Mouse (Mus musculus): ENCODE results near the gene Chd3. TPM values are rescaled to one million over a fixed set of nuclear protein-coding genes. Genes with fewer than 3 reads are reported as not detected.

Gene Chd3
- total RNA-seq (2021): 105 and 111 TPM in 2 replicates
- long read RNA-seq, partial matches to known transcripts: 24 of 40 reads
- long read RNA-seq, other reads (novel, unspliced or antisense): 12 of 40 reads

DNA sequence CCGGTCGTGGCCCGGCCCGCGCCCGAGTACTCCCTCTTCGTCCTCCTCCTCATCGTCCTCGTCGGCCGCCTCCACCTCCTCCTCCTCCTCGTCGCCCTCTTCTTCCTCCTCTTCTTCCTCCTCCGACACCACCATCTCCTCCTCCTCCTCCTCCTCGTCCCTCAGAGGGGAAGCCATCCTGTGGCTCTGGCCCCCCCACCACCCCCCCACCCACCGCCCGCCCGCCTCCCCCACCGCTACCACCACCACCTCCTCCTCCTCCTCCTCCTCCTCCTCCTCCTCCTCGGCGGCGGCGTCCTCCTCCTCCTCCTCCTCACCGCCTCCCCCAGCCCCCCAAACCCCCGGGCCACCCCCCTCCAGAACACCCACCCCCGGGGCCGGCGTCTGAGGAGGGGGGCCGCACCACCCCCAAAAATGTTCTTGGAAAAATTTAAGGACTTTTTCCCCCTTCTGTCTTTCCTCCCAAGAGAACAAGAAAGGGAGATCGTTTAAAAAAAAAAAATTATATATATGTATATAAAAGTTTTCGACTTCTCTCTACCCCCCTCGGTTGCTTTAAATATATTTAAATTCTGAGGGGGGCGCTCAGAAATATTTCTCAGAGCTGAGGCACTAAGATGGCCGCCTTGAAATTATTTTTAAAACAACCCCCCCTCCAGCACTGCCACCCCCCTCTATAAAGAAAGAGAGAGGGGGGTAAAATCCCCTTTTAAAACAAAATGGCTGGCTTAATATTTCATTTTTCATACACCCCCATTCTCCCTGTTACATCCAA lies at the start of gene Chd3:
Gene Chd3 (minus strand): TSS at position 192 of the 775 bp plus-strand sequence.
- no peak for DNase-seq

DNA sequence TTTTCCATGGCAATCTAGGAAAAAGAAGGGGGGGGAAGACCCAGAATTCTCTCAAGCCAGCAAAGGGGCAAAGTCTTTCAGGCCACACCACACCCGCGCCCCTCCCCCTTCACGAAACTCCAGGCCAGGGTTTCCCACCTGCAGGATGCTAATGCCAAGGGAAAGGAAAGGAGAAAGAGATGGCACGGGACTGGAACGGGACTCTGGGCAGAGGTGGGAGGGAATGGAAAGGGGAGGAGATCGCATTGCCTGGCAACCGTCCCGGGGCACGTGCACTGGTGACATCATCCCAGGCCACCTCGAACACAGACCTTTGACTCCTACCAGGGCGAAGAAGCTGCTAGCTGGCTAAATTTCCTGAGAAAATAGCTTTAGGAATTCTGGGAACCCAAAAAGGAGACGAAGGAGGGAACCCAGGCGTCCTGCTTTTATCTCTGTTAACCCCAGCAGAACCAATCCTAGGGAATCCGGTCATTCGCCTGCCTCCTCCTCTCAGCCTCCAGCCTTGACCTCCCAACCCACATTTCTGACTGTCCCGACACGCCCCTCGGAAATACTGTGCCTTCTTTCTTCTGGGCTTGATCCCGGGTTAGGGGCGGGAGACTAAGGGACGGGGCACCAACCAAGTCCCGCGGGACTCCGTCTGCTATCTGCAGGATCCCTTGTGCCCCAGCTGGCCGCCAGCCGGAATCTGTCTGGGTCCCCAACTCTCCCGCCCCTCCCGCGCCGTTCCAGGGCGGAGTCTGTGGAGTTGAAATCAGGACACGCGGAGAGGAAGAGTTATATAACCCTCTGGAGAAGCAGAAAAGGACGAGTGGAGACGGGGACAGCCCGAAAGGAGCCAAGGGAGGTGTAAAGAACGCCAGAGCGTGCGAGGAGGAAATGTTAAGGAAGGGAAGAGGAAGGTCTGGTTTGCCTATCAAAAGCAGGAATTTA lies 48.5 kb upstream of the Chd3 start:
- peak; percentile 97 for DNase-seq

DNA sequence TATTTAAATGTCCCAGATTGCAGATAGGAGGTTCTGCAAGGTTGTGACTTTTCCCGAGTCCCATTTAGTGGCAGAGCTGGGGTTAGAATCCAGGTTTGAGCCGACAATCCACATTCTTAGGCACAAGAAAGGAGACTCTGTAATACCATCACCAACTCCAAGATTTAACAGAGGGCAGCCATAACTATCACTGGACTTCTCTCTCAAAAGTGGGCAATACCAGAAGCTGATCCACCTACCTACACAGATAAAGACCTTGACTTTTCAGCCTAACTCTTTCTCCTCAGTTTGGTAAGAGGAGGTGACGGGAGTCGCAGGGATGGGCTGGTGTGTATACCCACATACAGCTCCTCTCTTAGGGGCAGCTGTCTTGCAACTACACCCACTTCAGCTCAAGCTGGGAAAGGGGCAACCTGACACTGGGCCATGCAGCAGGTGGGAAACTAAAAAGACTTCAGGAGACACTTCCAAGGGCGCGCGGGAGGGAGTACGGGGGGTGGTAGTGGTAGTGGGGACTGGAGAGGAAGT lies 47.8 kb upstream of the Chd3 start:
- no peak for DNase-seq

DNA sequence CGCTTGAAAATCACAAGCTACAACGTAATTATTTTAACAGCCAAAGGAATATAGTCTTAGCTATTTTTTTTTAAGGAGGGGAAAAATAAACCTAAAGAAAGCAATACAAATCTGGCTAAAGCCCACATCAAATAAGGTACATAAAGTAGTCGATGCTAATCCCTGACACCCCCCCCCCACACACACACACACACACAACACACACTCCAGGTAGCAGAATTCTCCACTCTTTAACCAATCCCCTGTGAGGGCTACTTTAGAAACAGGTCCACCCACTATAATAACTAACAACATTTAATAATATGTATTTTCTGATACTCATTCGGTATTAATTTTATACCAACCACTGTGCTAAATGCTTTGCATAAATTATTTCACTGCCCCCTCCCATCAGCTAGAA lies 47.3 kb upstream of the Chd3 start:
- DNase-seq: no peak

DNA sequence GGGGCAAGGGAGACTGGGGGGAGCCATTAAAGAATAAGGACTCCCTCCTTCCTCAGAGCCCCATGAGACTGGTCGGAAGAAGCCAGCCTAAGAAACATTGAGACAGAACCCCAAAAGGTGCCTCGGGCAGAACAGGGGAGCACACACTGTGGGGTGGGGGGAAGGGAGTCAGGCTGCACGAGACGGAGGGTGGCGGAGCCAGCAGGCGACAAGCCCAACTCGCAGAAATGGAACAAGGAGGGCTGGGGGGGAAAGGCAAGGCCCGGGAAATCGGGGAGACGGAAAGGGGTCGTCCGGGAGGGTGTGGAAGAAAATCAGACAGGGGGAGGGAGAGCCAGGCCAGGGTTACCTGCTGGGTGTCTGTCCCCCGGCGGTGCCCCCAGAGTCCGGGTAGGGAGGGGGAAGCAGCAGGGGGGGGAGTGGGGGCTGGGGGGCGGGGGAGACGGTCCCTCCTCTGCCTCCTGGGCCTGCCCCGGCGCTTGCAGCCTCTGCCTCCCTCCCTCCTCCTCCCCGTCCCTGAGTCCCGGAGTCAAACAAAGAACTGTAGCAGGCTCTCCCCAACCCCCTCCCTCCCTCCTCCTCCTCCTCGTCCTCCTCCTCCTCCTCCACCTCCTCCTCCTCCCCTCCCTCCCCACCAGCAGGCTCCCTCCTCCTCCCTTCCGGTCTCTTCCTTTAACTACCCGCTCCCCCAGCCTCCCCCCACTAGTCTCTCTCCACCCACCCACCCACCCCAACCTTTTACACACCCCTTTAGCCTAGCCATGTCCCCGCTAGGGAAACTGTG lies 46.7 kb upstream of the Chd3 start:
- DNase-seq: peak; percentile 59

DNA sequence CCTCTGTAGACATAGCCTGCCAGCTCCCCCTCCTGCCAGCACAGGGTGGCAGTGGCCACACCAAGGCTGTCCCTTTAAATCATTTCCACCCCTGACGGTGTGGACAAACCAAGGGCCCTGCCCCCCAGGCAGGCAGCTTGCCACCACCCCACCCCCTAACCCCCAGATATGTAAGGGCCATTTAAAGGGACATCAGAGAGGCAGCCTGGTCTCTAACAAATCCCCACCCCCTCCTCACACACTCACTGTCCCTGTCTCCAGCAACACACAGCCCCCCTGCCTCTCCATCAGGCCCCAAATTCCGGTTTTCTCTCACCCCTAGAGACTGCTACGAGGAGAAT lies 46.1 kb upstream of the Chd3 start:
- DNase-seq: peak; percentile 66

DNA sequence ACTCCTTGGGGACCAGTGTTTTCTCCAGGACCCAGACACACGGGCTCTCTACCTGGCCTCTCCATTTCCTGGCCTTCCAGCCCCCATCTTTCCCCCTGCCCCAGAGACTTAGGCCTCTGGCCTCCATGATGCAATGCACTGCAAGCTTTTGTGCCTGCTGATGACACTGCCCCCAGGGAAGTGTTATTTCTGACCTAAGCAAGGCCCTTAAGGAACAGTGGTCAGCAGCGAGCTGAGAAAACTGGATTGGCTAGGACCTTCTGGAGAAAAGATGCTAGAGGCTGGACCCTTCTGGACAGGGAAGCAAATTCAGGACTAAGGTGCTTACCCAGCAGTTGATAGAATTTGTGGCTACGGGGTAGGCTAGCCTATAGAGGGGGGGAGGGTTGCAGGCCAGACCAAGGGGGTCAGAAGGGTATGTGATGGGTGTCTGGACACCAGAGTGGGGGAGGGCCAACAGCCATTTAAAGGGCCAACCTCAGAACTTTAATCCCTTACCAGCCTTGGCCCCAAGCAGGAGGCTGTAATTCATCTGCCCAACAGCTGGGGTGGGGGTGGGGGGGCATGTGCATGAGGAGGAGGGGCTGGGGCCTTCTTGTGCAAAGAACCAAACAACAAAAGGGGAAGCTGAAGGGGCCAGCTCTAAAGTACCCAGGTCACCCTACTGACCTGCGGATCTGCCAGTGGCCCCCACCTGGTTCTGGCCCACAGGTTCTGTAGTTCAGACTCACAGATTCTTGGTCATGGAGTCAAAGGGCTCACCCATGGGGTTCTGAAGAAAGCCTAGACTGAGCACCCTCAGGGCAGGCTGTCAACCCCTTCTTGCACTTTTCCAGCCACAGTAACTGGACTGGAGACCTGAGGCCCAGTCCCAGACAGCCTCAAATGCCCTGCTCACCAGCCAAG lies 45.5 kb upstream of the Chd3 start:
- DNase-seq: no peak

DNA sequence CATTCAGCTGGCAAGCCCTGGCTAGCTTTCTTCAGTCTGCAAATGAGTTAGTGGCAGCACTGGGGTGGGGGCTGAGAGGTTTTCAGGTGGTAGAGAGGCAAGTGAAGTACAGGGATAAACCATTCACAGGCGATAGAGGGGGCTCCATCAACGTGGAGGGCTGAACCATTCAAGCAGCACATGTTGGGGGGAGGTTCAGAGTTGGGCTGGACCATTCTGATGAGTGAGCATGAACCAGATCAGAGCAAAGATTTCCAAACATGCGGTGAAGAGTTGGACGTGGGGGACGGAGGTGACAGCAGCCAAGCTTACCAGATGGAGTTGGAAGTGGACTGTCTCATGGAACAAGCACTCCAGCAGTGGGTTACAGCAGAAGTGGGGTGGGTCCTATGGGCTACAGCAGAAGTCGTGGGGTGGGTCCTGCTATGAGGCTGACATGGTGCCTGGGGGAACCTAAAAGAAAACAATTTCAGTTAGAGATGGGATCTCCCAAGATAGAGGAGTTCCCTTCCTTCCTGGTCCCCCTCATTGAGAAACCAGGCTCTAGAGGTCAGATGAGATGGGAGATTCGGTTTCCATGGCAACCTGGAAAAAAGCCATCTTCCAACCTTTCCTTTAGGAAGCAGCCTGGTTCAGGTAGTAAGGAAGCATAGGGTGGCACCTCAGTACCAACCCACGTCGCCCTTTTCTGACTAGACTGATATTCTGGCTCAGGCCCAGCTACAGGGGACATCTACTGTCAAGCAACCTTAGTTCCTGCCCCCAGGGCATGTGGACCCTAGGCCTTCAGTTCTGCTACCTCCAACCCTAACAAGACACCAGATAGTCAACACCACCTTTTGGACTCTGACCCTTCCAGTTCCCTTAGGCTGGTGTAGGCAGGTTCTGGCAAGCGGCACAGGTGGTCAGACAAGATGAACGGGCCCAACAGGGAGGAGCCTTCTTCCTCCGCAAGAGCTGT lies 44.3 kb upstream of the Chd3 start, which contains the start of gene Kdm6b:
Gene Kdm6b (minus strand): TSS at position 455 of the 961 bp plus-strand sequence.
- DNase-seq: no peak

DNA sequence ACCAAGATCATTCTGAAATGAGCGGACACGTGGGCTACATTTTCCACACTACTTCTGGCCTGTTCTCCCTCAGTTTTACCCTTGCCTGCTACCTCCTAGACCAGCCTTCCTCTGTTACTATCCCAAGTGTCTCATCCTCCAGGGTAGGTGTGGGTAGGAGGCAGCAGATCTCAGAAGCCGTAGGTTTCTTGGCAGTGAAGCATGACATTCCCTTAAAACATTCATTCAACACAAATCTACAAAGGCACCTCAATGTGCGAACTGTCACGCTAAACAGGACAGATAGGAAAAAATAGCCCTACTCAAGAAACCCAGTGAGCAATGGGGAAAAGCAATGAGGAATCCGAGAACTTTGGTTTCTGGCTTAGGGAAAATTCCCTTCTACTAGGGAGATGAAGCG lies 43.3 kb upstream of the Chd3 start:
- no peak for DNase-seq

DNA sequence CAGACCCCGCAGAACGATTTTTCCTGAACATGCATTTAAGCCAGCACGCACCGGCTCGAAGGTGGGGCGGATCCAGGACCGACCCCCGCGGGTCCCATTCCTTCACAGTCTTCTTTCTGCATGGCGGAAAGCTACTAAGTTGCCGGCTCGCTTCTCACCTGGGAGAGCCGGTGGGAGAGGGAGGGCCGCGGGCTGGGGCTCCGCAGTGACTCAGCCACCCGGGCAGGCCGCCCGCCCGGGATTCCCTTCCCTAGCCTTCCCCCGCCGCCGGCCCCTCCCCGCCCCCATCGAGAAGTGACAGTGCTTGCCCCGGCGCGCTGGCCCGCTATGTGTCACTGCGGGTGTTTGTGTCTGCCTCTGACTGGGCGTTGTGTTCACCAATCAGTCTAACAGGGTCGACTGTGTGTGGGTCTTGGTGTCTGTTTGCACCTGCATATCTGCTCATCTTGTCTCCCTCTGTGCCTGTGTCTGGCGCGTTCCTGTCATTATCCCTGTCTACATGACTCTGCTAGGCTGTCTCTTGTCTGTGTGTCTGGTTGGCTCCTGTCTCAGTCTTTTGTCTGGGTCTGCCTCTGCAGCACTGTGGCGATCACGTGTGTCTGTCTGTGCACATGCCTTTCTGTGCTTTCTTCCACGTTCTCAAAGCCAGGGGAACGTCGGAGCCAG lies 42.5 kb upstream of the Chd3 start:
- peak; percentile 92 for DNase-seq

DNA sequence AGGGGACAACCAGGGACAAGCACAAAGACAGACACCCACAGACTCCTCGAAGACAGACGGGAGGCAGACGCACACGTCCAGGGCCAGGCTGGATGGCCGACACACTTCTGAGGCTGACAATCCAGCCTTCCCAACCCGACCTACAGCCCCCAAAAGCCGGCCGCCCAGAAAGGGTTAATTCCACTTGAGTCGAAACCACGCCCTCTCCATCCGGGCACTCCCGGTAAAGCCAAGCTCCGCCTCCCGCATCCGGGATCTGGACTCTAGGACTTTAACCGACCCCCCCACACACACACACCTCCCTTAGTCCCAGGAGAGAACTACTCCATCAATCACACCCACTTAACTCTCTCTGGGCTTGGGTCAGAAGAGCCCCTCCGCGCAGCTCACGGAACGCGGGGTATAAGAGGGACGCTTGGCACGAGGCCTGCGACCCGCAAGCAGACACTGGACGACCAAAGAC lies 41.9 kb upstream of the Chd3 start:
- DNase-seq: peak; percentile 95

DNA sequence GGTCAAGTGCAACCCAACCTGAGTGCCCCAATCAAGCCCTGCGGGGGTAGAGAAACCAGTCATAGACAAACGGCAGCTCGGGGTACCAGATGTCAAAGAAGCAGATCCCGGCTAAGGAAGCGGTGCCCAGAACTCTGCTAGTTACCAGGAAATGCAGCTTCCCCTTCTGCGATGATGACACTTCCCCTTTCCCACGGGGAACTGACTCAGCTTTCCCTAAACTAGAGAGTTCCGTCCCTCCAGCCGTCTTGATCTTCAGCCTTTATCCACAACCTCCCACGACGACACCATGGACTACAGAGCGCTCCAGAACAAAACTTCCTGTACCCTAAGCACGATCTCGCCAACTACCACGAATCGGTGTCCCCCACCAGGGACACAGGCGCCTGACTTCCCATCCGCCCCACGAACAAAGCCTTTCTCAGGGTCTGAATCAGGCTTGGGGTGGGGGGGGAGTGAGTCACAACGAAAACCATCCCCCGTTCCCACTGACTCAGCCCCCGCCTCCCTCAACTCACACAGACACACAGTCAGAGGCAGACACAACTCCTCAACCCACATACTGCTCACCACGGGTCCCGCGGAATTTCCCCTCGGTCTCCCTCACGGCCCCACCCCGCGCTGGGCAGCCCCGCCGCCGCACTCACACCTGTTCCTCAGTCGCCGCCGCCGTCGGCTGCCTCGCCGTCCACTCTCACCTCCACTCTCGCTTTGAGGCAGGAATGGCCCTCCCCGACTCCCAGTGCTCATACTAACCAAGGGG lies 41.3 kb upstream of the Chd3 start:
- peak; percentile 72 for DNase-seq

DNA sequence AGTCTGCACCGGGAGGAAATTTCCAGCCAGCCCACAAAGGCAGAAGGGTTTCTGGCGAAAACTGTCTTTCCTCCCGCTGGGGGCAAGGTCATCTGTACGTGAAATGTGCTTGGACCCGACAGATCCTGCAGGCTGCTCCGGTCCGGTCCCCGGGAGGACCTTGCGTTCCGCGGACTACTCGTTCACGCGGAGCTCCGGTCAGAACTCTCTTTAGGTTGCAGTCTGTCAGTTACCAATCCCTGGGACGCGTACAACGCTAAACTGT lies 40.8 kb upstream of the Chd3 start:
- peak; percentile 47 for DNase-seq

DNA sequence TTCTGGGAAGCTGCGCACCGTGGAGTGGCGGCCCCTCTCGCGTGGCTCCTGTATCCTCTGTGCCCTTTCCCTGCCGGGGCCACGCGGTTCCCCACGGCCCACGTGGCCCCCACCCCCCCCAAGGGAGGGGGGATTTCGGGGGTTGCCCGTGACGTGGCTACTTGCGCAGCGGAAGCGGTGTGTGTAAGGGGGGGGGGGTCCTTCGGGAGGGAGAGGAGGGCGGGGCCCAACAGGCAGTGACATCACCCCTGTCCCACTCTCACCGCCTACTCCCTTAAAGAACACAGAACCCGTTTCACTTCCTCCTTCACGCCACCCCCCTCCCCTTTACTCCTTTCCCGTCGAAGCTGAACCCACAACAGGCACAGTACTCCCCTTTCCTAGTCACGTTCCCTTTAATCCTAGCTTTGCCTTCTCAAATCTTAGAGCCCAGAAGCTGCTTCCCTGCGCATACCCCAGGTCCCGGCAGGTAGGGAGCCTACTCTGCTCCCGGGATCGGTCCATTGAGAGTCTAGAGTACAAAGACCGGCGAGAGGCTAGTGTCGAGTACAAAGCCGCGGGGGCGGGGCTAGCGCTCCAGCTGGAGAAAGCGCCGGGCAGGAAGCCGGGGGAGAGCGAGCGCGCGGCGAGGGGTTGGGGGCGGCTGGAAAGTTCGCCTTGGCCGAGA lies 40.3 kb upstream of the Chd3 start:
- peak; percentile 86 for DNase-seq

DNA sequence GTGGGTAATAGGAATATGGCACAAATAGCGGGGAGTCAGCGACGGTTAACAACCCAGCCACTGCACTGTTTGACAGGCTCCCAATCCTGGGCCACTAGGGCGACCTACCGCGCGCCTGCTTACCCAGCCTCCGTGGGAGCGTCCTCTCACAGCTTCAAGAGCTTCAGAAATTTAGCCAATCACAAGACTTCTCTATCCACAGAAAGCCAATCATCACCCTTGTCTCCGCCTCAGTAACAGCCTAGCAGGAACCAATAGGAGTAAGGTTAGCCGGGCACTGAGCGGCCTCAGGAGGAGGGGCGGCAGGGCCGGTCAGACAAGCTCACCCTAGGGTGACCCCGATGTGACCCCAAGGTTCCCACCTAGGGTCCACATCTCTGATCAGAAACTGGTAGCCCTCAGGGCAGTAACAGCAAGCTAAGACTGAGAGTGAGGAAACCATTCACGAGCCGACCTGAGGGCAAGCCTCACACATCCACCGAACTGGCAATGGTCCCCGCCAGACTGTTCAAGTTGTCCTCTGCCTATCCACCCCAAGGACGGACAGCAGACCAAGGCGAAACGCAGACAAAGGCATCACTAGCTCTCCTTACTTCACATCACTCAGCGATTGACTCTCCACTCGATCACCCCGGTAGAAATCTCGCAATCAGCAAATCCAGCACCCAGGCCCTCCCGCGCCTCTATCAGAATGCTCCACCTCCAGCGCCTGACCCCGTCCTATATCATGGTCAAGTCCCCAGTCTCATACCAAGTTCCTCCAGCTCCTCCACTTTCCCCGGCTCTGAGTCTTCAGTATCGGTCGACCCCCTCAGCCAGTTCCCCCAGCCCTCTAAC lies 39.6 kb upstream of the Chd3 start:
- DNase-seq: peak; percentile 73

DNA sequence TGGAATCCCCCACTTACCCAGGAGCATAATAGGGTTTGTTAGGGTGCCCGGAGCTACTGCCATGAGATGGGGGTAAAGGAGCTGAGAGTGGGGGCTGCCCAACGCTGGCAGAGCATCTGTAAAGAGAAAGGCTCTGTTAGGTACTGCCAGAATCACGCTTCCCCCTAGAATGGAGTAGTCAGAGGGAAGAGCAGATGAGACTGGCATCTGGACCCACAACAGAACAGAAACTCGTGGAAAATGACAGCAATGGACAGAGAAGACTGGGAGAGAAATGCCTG lies 38.5 kb upstream of the Chd3 start:
- DNase-seq: no peak

Data from adrenal gland, postnatal 25 days (tissue).